Mouse (Mus musculus) embryo, embryonic 10 days (tissue): Measurements from ENCODE around the gene Cldn9.

Source experiments
- DNase-seq: peaks from one replicate; pipeline ENCODE4 v3.0.0-alpha.2; 2015; ENCODE audit warnings: low spot score

Gene Cldn9

GRCm38 (mm10) chr17:23683856-23684672, at the start of gene Cldn9:
Cldn9 (minus strand) TSS chr17:23684026.
- no peak for DNase-seq

GRCm38 (mm10) chr17:23730441-23730840, 46.6 kb upstream of the Cldn9 start:
- DNase-seq, result no peak

GRCm38 (mm10) chr17:23726758-23727142, 42.9 kb upstream of the Cldn9 start:
- DNase-seq, result peak; percentile 89

GRCm38 (mm10) chr17:23725999-23726757, 42.4 kb upstream of the Cldn9 start, which contains the start of gene Pkmyt1:
Pkmyt1 (plus strand) TSS chr17:23726336.
- DNase-seq, result peak; percentile 97

GRCm38 (mm10) chr17:23725477-23725876, 41.7 kb upstream of the Cldn9 start:
- DNase-seq, result no peak

- DNase-seq, result no peak
Observed at GRCm38 (mm10) chr17:23722376-23723125, 38.7 kb upstream of the Cldn9 start, which contains the start of gene 1520401A03Rik. 1520401A03Rik (minus strand) TSS chr17:23722783.

GRCm38 (mm10) chr17:23721886-23722285, 38.1 kb upstream of the Cldn9 start:
- no peak for DNase-seq

GRCm38 (mm10) chr17:23719455-23719854, 35.6 kb upstream of the Cldn9 start:
- DNase-seq, result no peak

GRCm38 (mm10) chr17:23717003-23717402, 33.2 kb upstream of the Cldn9 start:
- DNase-seq, result no peak

GRCm38 (mm10) chr17:23706212-23706611, 22.4 kb upstream of the Cldn9 start:
- DNase-seq, result peak; percentile 85

- DNase-seq, result no peak
Observed at GRCm38 (mm10) chr17:23705525-23706104, 21.8 kb upstream of the Cldn9 start.

- DNase-seq, result no peak
Observed at GRCm38 (mm10) chr17:23704741-23705140, 20.9 kb upstream of the Cldn9 start.

GRCm38 (mm10) chr17:23703301-23703700, 19.5 kb upstream of the Cldn9 start:
- DNase-seq, result no peak

GRCm38 (mm10) chr17:23700079-23700478, 16.3 kb upstream of the Cldn9 start:
- peak; percentile 96 for DNase-seq

- no peak for DNase-seq
Observed at GRCm38 (mm10) chr17:23699131-23700077, 15.6 kb upstream of the Cldn9 start.

GRCm38 (mm10) chr17:23695801-23696200, 12.0 kb upstream of the Cldn9 start:
- DNase-seq, result peak; percentile 64

GRCm38 (mm10) chr17:23694491-23694890, 10.7 kb upstream of the Cldn9 start:
- peak; percentile 17 for DNase-seq

GRCm38 (mm10) chr17:23683226-23683625, 600 bp downstream of the Cldn9 start:
- DNase-seq, result no peak

- DNase-seq, result no peak
Observed at GRCm38 (mm10) chr17:23682530-23682929, 1.3 kb downstream of the Cldn9 start.

- no peak for DNase-seq
Observed at GRCm38 (mm10) chr17:23682092-23682491, 1.7 kb downstream of the Cldn9 start.

- DNase-seq, result no peak
Observed at GRCm38 (mm10) chr17:23681086-23681485, 2.7 kb downstream of the Cldn9 start.
